Mouse (Mus musculus): Measurements from ENCODE around the gene Rtkn2. TPM values are rescaled to one million over a fixed set of nuclear protein-coding genes. Genes with fewer than 3 reads are reported as not detected.

Gene Rtkn2
- total RNA-seq, 2 experiments from 2014 or later: 0.29 to 0.36 TPM

DNA sequence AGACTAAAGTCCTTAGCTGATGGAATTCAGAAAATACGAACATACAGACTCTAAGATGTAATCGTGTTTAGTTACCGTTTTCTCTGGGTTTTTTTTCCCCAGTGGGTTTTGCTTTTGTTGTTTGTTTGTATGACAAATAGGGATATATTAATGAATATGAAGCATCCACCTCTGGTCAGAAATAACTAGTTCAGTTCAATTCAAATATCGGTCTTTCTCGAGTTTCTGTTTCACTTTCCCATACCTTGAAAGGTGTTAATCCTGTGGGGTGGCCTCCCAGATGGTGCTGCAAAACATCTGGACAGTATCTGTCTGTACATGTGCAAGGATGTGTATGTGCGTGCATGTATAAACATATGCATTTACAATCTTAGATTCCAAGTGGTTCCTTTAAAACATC lies 61.0 kb downstream of the Rtkn2 start:
- no peak for DNase-seq

DNA sequence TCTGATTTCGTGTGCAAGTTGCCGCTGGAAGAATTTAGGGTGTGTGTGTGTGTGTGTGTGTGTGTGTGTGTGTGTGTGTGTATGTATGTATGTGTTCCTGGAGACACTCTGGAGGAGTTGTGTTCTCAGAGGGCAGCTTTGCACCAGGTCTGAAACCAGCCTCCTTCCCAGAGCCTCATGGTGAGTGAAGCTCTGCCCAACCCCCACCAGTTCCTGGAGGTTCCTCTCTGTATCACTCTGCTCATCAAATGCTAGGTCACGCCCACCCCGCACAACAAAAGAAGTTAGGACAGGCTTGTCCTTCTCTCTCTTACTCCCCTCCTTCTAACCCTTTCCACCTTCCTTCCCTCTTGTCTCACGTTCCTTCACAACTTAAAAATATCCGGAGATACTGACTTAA lies 64.6 kb downstream of the Rtkn2 start:
- DNase-seq: no peak

DNA sequence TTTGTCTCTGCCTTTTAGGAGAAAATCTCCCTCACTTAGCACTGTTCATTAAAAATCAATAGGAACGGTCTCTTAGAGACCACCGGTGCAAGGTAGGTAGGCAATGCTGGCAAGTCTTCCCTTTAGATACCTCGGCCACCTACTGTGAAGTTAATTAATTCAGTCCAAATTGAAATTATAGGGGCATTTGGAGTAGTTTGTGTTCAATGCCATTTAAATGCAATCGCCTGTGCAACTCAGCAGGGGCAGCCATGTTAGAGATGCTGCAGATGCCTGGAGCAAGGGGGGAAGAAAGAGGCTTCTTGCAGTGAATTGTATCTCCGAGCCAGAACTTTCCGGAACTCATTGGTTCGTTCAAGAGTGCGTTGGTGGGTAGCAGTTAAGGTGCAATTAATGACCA lies 65.5 kb downstream of the Rtkn2 start:
- DNase-seq: no peak

DNA sequence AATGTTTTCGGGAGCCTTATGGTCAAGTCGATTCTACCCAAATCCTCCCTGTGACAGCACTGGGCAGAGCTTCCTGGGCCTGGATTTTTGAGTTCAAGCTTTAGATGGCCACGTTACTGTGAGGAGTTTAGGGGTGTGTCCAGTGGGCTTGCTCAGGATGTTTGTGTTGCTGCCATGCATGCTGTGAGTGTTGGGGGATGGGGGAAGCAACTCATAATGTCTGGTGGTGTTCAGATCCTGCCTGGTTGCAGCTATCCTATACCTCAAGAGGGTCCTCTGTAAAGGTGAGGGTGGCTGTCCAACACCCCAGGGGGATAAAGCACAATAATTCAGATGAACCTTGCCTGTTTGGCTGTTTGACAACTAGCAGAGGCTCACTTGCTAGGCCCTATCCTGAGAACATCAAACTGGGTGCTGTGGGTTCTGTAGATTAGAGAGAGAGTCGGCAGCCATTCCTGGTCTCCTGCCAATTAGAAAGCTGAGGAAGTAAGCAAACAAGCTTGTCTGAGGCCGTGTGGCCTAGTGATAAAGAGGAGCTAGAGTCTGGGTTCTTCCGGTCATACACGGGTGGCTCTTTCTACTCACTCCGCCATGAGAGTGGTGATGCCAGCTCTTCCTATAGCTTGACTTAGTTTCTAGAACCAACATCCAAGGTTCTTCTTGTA lies 69.4 kb downstream of the Rtkn2 start:
- no peak for DNase-seq

DNA sequence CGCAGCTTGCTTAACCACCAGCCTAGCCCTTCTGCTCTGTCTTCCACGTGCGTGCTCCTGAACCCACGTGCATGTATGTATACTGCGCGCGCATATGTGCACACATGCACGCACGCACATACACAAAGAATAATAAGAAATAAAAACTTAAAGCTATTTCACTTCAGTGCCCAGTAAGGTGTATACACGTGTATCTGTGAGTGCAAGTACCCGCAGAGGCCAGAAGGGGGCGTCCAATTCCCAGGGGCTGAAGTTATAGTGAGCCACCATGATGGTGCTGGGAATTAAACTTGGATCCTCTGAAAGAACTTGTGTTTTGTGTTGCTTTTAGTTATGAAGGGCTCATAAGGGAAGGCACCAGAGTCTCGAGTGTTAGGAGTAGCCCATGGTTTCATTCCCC lies 71.5 kb downstream of the Rtkn2 start:
- no peak for DNase-seq

DNA sequence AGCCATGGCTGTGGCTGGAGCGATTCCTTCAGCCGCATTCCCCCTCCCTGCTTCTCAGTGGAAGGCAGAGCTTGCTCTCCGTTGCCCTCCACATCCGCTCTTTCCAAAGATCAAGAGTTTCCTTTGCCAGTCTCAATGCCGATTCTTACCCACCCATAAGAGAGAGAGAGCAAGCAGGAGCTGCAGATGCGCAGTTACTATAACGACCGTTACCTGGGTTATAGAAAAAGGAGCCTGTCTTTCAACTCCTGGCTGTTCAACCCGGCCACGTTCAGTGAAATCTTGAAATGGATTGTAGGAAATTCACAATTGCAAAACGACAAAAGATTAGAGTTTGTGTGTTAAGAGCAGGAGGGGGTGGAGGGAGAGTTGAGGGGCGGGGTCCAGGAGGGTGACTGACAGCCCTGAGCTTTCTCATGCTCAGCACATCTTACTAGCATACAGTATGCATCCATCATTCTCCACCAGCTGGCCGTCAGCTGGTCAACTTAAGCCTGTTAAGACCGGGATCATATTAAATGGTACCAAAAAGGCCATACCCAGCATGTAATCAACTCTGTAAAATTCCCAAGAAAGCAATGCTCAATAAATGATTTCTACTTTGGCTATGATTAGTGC lies 72.1 kb downstream of the Rtkn2 start:
- no peak for DNase-seq

DNA sequence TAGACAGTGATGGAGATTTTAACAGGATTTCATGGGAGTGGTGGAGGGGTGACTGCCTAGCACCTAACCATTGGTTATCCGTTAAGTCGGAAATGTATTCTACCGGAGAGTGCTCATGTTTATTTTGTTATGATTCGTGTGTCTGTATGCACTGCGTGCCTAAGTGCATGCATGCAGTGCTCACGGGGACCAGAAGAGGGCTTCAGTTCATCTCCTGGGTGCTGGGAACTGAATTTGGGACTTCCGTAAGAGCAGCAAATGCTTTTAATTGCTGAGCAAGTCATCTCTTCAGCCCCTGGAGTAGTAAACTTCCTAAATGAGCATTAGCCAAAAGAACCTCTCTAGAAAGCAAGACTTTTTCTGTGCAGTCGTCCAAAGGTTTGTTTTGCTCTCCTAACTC lies 72.9 kb downstream of the Rtkn2 start:
- no peak for DNase-seq

DNA sequence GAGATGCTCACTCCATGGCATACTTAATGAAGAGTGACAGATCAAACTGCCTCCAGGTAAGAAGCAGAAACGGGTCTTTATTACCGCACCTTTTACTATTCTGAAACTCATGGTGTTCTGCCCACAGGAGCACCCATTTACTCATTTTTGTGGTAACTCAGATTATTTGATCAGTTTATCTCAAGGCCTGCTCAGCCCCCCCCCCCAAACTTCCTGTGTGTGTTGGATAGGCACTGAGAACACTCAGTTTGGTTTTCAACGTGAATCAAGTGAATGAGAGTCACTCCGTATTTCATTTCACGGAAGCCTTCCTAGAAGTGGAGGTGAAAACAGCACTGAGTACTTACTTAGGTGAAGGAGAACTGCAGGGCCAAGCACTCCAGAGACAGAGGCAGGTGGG lies 74.8 kb downstream of the Rtkn2 start:
- no peak for DNase-seq

DNA sequence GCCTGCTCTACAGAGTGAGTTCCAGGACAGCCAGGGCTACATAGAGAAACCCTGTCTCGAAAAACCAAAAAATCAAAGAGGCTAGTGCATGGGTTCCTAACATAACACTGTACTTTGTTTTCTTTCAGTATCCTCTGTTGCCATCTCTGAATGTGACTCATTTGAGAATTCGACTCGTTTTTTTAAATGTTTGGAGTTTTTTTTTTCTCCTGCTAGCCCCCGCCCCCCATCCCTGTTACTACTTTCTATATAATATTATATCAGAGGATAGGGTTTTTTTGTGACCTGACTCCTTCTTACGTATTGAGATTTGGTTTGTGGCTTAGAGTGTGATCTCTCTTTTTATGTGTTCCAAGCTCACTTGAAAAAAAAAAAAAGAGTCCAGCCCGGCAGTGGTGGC lies 75.3 kb downstream of the Rtkn2 start:
- DNase-seq: no peak

DNA sequence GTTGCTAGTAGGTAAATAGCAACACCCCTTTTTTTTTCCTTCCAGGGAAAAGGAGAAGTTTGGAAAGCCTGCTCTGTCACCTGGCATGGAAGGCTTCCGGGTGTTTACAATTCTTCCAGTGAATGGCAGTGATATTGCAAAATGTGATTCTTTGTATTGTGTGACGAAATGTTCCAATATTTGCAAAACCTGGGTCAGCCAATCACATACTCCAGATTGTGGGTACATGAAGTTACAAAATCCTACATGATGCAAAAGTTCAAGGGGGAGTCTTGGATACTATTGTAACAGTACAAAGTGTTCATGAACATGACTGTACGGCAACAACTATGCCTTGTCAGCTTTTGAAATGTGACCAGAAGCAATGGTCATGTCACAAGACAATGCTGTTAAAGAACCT lies 78.5 kb downstream of the Rtkn2 start:
- no peak for DNase-seq

DNA sequence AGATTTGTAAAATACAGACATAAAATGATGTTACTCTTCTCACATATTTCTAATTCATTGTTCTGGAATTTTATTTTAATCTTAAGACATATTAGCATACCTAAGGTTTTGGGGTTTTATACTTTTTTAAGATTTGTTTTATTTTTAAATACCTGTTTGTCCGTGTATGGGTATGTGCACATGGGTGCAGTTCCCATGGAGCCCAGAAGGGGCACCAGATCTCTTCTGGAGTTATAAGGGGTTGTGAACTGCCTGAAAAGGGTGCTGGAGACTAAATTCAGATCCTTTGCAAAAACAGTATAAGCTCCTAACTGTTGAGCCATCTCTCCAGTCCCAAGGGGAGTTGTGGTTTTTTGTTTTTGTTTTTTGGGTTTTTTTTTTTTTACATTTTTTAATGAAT lies 79.0 kb downstream of the Rtkn2 start:
- DNase-seq: no peak

DNA sequence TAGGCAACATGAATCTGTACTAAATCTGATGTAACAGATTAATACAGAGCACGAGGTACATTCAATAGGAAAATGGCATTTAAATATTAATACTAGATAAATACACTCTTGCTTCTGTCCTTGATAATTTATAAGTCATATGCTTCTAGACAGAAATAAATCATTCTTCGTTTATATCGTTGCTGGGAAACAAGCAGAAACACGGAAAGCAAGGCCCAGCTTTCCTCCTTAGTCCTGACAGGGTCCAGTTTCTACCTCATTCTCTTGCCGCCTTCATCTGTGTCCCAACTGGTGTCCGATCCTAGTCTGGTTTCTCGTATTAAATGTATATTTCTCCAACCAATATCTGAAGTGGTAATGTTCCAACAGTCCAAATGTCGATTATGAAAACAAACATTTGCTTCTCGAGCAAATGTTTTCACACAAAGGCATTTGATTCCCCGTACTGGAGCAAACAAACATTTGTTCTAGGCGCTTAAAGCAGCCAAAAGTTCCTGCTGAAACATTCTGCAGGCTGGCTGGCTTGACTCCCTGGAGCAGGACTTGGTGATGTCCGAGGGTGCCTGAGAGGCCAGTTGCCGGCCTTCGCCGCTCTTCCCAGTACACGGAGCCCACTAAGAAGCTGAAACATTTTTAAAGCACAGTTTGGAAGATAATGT lies 81.3 kb downstream of the Rtkn2 start:
- DNase-seq: peak; percentile 50

DNA sequence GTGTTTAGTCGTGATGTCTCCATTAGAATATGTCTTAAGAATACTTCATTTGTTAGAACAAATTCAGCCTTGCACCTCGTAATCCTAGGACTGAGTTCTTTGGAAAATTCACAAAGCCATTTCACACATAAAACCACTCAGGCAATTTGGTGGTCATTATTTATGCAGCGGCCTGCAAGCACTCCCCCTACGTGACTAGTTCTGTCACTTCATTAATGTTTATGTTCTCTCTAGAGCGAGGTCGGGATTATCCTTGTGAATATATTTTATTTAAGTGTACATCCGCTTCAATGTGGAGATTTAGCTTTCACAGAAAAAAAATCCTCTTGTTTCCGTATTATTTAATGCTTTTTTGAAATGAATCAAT lies 81.9 kb downstream of the Rtkn2 start:
- DNase-seq: no peak

DNA sequence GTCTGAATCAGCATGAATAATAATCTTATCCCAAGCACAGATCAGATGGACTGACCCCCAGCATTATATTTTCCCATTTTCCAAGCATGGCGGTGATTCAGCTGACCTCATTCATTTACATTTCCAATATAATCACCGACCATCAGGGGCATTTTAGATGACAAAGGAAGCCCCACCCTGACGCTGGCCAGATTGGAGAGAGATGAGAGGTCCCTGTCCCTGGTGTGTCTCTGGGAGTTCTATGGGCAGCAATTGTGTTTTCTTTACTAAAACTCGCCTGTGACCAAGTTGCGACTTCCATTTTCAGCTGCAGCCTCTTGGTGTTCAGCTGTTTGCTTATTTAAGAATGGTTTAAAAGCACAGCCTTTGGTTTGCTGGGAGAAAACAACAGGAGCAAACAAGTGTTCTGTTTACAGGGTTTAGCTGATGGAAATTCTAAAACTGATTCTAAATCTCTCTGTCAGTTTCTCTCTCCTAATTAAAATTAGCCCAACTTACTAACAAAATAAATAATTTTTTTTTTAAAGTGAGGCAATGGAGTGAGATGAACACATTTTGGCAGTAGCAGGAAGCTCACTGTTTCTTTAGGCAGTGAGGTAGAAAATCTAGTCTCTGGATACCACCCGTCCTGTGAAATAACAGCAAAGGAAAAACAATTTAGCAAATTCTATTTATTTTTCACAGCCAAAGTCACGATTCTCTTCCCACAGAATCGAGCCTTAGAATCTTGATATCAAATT lies 84.6 kb downstream of the Rtkn2 start:
- DNase-seq: no peak

DNA sequence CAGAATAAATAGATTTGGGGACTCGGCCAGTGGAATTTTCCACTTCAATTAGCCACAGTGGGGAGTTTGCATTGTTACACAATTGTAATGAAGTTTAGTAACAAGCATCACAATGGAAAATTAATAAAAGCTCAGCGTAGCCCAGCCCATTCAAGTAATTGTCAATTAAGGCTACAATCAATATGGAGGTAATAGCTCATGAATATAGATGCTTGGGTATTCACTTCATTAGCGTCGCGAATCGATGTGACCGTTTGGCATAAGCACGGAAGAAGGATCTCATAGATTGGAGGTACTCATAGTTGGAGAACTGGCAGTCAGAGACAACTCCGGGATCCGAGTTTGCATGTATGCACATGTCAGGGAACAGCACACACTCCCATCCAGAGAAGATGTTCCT lies 85.2 kb downstream of the Rtkn2 start:
- no peak for DNase-seq

DNA sequence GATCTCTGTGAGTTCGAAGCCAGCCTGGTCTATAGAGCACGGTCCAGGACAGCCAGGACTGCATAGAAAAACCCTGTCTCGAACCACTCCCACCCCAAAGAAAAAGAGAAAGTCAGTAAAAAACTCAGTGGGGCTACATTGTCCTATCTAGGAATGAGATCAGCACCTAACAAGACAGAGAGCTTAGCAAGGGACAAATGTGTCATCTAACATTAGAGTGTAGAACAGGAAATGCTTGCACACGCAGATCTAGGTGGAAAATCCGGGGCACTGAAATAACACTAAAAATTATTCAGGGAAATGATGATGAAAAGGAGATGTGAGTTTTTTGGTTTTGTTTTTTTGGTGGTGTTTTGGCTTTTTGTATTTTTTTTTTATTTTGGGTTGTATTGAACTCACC lies 86.8 kb downstream of the Rtkn2 start:
- DNase-seq: no peak

DNA sequence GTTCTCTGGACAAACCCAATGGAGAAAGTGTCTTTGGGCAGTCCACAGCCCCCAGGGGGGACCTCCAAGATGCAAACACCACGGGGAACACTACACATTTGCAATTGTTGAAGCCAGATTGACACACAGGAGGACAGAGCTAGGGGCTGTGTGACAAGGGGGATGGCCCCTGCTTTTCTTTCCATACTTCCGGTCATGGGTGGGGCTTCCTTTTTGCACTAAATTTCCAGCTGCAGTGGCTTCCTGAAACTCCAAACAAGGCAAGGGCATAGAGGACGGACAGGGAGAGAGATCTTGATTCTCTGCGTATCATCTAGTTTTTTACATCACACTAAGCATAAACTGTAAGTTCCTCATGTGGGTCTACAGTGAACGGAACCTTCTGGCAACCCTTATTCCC lies 88.6 kb downstream of the Rtkn2 start:
- DNase-seq: no peak

DNA sequence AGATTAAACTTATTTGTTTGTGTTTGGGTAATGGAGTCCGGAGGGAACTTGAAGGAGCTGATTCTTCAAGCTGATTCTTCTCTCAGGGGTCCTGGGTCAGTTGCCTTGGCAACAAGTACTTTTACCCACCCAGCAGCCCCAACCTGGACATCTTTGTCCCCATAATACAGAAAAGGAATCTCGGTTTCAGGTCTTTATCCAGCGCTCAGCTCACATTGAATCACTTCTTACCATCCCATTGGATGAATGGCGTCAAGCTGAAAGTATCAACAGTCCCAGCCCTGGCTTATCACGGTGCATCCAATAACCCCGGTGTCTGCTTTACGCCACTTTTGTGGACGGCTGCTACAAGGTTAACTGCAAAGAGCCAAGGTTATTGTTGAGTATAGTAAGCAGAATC lies 89.1 kb downstream of the Rtkn2 start:
- no peak for DNase-seq

DNA sequence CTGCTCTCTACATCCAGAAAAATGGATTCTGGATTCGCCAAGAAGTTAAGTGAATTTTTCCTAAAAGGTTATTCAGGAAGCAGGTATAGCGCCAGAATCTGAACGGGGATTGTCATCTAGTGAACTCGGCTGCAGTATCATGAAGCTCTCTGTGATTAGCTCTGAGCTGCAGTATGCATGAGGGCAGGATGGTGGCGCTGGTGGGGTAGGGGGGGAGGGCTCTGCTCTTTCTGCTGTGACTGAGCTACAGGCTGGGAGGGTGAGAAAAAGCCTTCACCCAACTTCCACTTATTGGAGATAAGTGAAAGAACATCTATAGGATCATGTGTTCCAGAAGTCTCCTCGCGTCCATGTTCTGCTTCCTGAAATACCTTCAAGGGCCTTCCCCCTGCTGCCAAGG lies 91.7 kb downstream of the Rtkn2 start:
- DNase-seq: no peak

DNA sequence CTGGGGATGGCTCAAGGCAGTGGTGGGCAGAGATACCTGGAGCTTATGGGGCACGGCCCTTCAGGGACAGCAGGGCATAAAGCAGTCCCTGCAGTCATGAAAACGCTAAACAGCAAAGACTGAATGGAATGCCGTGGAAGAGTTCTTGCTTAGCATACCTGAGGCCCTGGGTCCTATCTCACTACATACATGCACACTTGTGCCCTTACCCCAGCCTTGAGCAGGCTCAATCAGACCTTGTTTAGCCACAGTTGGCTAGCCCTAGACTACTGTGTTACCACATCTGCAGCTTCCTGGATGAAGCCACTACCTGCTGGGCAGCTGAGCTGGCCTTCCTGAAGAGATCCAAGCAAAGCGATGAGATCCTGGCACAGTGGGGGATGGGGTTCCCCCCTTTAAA lies 93.3 kb downstream of the Rtkn2 start:
- DNase-seq: no peak

DNA sequence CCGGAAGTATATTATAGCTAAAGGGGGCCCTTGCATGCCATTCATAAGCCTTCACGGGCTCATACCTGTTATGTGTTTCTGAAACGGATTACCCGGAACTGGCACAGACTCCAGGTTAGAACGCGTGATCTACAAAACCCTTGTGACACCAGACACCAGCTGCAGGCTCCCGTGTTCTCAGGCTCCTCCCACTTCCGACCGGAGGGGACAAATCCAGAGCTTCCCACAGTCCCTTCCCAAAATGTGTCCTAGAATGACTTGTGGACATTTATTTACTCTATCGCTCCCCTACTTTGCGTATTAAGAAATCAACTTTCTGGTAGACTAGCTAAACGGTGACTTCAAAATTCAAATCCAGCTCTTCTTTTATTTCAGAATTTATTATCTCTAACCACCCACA lies 94.9 kb downstream of the Rtkn2 start:
- no peak for DNase-seq

DNA sequence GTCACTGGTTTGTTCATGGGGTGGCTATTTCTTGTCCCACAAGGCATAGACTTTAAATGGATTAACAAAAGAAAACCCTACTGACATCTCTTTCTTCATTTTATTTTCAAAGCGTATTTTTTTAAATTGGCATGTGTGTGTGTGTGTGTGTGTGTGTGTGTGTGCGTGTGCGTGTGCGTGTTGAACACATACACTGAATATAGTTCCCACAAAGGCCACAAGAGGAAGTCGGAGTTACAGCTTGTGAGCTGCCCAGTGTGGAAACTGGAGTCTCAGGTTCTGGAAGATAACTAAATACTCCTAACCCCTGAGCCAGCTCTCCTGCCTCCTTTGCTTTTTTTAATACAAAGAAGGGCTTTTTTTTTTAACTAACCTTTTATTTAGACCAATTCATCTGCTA lies 95.8 kb downstream of the Rtkn2 start:
- DNase-seq: no peak

DNA sequence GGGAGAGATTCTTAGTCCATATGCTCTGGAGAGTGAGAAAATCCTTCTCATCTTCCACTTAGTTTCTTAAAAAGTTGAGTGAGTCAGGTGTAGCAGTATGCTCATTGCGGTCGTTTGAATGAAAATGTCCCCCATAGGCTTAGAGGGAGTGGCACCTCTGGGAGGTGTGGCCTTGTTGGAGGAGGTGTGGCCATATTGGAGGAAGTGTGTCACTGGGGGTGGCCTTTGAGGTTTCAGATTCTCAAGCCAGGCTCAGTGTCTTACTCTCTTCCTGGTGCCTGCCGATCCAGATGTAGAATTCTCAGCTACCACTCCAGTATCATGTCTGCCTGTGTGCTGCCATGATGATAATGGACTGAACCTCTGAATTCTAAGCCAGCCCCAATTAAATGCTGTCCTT lies 99.3 kb downstream of the Rtkn2 start:
- no peak for DNase-seq

Data from gastrocnemius, postnatal 25 days (tissue).